Mouse (Mus musculus): ENCODE results near the gene Zcchc8. TPM values are rescaled to one million over a fixed set of nuclear protein-coding genes. Genes with fewer than 3 reads are reported as not detected.

The Zcchc8 gene
- total and polyA plus RNA-seq, 2 experiments from 2014 or later: 30.8 to 31.8 TPM

GRCm38 (mm10) chr5:123683043-123683376 lies 37.9 kb downstream of the Zcchc8 start:
- Histone ChIP-seq H3K9me3 (replicated peaks; ENCODE audit: control insufficient read depth, low read length) (no peaks in the 10 kb centered on the region), H3K27ac (ENCODE audit: low read depth) (peak overlapping the region; percentile 96), H3K4me3 (ENCODE audit: low read depth, low read length) (peak overlapping the region; percentile 94), H3K4me2 (ENCODE audit: low read depth, low read length) (peak overlapping the region; percentile 84), H3K9ac (replicated peaks; ENCODE audit: low read depth, low read length) (peak overlapping the region; percentile 96), H3K4me1 (ENCODE audit: control insufficient read depth, insufficient read depth) (peaks cover 22% of the 10 kb centered on the region), H3K36me3 (replicated peaks; ENCODE audit: control insufficient read depth, insufficient read depth, low read length) (no peaks in the 10 kb centered on the region), H3K27me3 (ENCODE audit: control insufficient read depth, insufficient read depth, low read length) (no peaks in the 10 kb centered on the region)
- peak; percentile 69 for DNase-seq (ENCODE audit: low spot score)
- TF ChIP-seq CTCF (IDR thresholded peaks at IDR 0.05; ENCODE audit: low read depth) (no peak), EP300 (IDR thresholded peaks at IDR 0.05; ENCODE audit: low read depth) (no peak)
- peak; percentile 32; the same call in 1 of the 2 replicates for ATAC-seq (ENCODE audit: insufficient read depth, low read depth)
- WGBS: 1% methylated on average over 6 of the region's 6 CpGs

GRCm38 (mm10) chr5:123682372-123682771 lies 38.5 kb downstream of the Zcchc8 start:
- DNase-seq (ENCODE audit: low spot score): no peak
- ATAC-seq (ENCODE audit: insufficient read depth, low read depth): no peak
- 29% methylated on average over 4 of the region's 4 CpGs for WGBS
- Histone ChIP-seq H3K27me3 (ENCODE audit: control insufficient read depth, insufficient read depth, low read length) (no peaks in the 10 kb centered on the region), H3K27ac (ENCODE audit: low read depth) (peak overlapping the region; percentile 27), H3K4me1 (ENCODE audit: control insufficient read depth, insufficient read depth) (peaks cover 22% of the 10 kb centered on the region), H3K4me2 (ENCODE audit: low read depth, low read length) (peak overlapping the region; percentile 84), H3K4me3 (ENCODE audit: low read depth, low read length) (peak overlapping the region; percentile 94; the same call in 1 of the 2 replicates), H3K9ac (replicated peaks; ENCODE audit: low read depth, low read length) (peak overlapping the region; percentile 96), H3K9me3 (replicated peaks; ENCODE audit: control insufficient read depth, low read length) (no peaks in the 10 kb centered on the region), H3K36me3 (replicated peaks; ENCODE audit: control insufficient read depth, insufficient read depth, low read length) (no peaks in the 10 kb centered on the region)
- TF ChIP-seq CTCF (IDR thresholded peaks at IDR 0.05; ENCODE audit: low read depth) (no peak), EP300 (IDR thresholded peaks at IDR 0.05; ENCODE audit: low read depth) (no peak)

GRCm38 (mm10) chr5:123679546-123680263 lies 41.2 kb downstream of the Zcchc8 start:
- peaks cover 29% of the 10 kb centered on the region for H3K4me1 ChIP-seq (ENCODE audit: control insufficient read depth, insufficient read depth)
- DNase-seq (ENCODE audit: low spot score) (no peak), ATAC-seq (ENCODE audit: insufficient read depth, low read depth) (no peak)
- no peaks in the 10 kb centered on the region for H3K9me3 ChIP-seq (replicated peaks; ENCODE audit: control insufficient read depth, low read length)
- no peak for TF ChIP-seq CTCF (IDR thresholded peaks at IDR 0.05; ENCODE audit: low read depth)
- no peak overlapping the region for H3K4me3 ChIP-seq (ENCODE audit: low read depth, low read length)
- H3K9ac ChIP-seq (replicated peaks; ENCODE audit: low read depth, low read length): no peak overlapping the region
- peak overlapping the region; percentile 26; the same call in 1 of the 2 replicates for H3K27ac ChIP-seq (ENCODE audit: low read depth)
- H3K27me3 ChIP-seq (ENCODE audit: control insufficient read depth, insufficient read depth, low read length): no peaks in the 10 kb centered on the region
- no peak overlapping the region; the same call in 1 of the 2 replicates for H3K4me2 ChIP-seq (ENCODE audit: low read depth, low read length)
- no peaks in the 10 kb centered on the region for H3K36me3 ChIP-seq (replicated peaks; ENCODE audit: control insufficient read depth, insufficient read depth, low read length)
- 45% methylated on average over 5 of the region's 5 CpGs for WGBS

- no peak for ATAC-seq (ENCODE audit: insufficient read depth, low read depth)
- Histone ChIP-seq H3K4me2 (ENCODE audit: low read depth, low read length) (no peak overlapping the region), H3K4me1 (ENCODE audit: control insufficient read depth, insufficient read depth) (peaks cover 31% of the 10 kb centered on the region), H3K27me3 (ENCODE audit: control insufficient read depth, insufficient read depth, low read length) (no peaks in the 10 kb centered on the region), H3K9me3 (replicated peaks; ENCODE audit: control insufficient read depth, low read length) (no peaks in the 10 kb centered on the region), H3K9ac (replicated peaks; ENCODE audit: low read depth, low read length) (no peak overlapping the region), H3K36me3 (replicated peaks; ENCODE audit: control insufficient read depth, insufficient read depth, low read length) (no peaks in the 10 kb centered on the region), H3K4me3 (ENCODE audit: low read depth, low read length) (no peak overlapping the region), H3K27ac (ENCODE audit: low read depth) (peak overlapping the region; percentile 26; the same call in 1 of the 2 replicates)
- WGBS: 55% methylated on average over 3 of the region's 3 CpGs
- no peak for DNase-seq (ENCODE audit: low spot score)
- no peak for TF ChIP-seq EP300 (IDR thresholded peaks at IDR 0.05; ENCODE audit: low read depth)
- TF ChIP-seq CTCF (IDR thresholded peaks at IDR 0.05; ENCODE audit: low read depth): no peak
These were observed 41.8 kb downstream of the Zcchc8 start for GRCm38 (mm10) chr5:123679106-123679505.

- H3K27ac ChIP-seq (ENCODE audit: low read depth): peak overlapping the region; percentile 69
- peaks cover 31% of the 10 kb centered on the region for H3K4me1 ChIP-seq (ENCODE audit: control insufficient read depth, insufficient read depth)
- H3K4me3 ChIP-seq (ENCODE audit: low read depth, low read length): no peak overlapping the region
- no peak overlapping the region for H3K4me2 ChIP-seq (ENCODE audit: low read depth, low read length)
- ATAC-seq (ENCODE audit: insufficient read depth, low read depth) (no peak), DNase-seq (ENCODE audit: low spot score) (no peak)
- H3K9me3 ChIP-seq (replicated peaks; ENCODE audit: control insufficient read depth, low read length): no peaks in the 10 kb centered on the region
- H3K9ac ChIP-seq (replicated peaks; ENCODE audit: low read depth, low read length): no peak overlapping the region
- TF ChIP-seq EP300 (IDR thresholded peaks at IDR 0.05; ENCODE audit: low read depth): no peak
- no peak for TF ChIP-seq CTCF (IDR thresholded peaks at IDR 0.05; ENCODE audit: low read depth)
- WGBS: 56% methylated on average over 9 of the region's 9 CpGs
- no peaks in the 10 kb centered on the region for H3K36me3 ChIP-seq (replicated peaks; ENCODE audit: control insufficient read depth, insufficient read depth, low read length)
- no peaks in the 10 kb centered on the region for H3K27me3 ChIP-seq (ENCODE audit: control insufficient read depth, insufficient read depth, low read length)
These were observed 45.2 kb downstream of the Zcchc8 start for GRCm38 (mm10) chr5:123675717-123676116.

- Histone ChIP-seq H3K9ac (replicated peaks; ENCODE audit: low read depth, low read length) (no peak overlapping the region), H3K4me2 (ENCODE audit: low read depth, low read length) (no peak overlapping the region), H3K27ac (ENCODE audit: low read depth) (peak overlapping the region; percentile 69), H3K4me3 (ENCODE audit: low read depth, low read length) (no peak overlapping the region), H3K27me3 (ENCODE audit: control insufficient read depth, insufficient read depth, low read length) (no peaks in the 10 kb centered on the region), H3K9me3 (replicated peaks; ENCODE audit: control insufficient read depth, low read length) (no peaks in the 10 kb centered on the region), H3K36me3 (replicated peaks; ENCODE audit: control insufficient read depth, insufficient read depth, low read length) (no peaks in the 10 kb centered on the region), H3K4me1 (ENCODE audit: control insufficient read depth, insufficient read depth) (peaks cover 34% of the 10 kb centered on the region)
- TF ChIP-seq CTCF (IDR thresholded peaks at IDR 0.05; ENCODE audit: low read depth): no peak
- TF ChIP-seq EP300 (IDR thresholded peaks at IDR 0.05; ENCODE audit: low read depth): no peak
- no peak for DNase-seq (ENCODE audit: low spot score)
- WGBS: 8% methylated on average over 3 of the region's 3 CpGs
- peak; percentile 54; the same call in 1 of the 2 replicates for ATAC-seq (ENCODE audit: insufficient read depth, low read depth)
These were observed 45.7 kb downstream of the Zcchc8 start for GRCm38 (mm10) chr5:123675221-123675620.
